Mouse (Mus musculus) C2C12 (cell line): Measurements from ENCODE around the gene Lrit2.

Experiments used
- CTCF ChIP-seq: IDR thresholded peaks from one replicate; pipeline ENCODE4 v1.5.1; 2011; ENCODE audit not compliant: control insufficient read depth, insufficient read depth, insufficient read length
- FOSL1 ChIP-seq: IDR thresholded peaks from one replicate; pipeline ENCODE4 v1.8.0; 2011; ENCODE audit warnings: mild to moderate bottlenecking, low read length; ENCODE audit not compliant: poor library complexity, insufficient read depth, severe bottlenecking
- MAX ChIP-seq: IDR thresholded peaks from one replicate; pipeline ENCODE4 v1.6.1; 2011; ENCODE audit warnings: mild to moderate bottlenecking, control low read depth
- MYOG ChIP-seq: IDR thresholded peaks from one replicate; pipeline ENCODE4 v1.6.1; 2011; ENCODE audit not compliant: control insufficient read depth, insufficient read length; ENCODE audit errors: extremely low read depth
- USF1 ChIP-seq: IDR thresholded peaks from one replicate; pipeline ENCODE4 v1.6.1; 2011; ENCODE audit warnings: low read depth, mild to moderate bottlenecking, control low read depth, moderate library complexity

DNA sequence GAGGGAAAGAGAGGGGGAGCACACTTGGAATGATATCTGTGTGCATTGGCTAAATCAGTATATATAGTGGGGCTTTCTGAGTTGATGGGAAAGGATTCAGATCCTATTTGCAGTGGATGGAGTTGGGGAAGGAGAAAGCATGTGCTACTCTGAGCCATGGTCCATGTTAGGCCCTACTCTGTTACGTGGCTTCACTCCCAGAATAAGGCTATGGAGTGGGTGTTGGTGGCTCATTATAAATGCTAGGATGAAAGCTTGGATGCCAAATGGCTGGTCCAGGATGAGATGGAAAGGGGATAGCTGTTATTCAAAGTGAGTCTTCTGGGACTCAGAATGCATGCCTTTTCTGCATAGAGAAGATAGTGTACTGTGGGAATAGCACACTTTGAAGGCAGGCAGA lies 13.0 kb downstream of the Lrit2 start:
- TF ChIP-seq CTCF (no peak), USF1 (no peak), FOSL1 (no peak), MAX (no peak), MYOG (no peak)
